Mouse (Mus musculus): ENCODE data around the gene Cops4.

- TF ChIP-seq EP300 (IDR thresholded peaks at IDR 0.05): no peak
- no peak for TF ChIP-seq CTCF (IDR thresholded peaks at IDR 0.05)
These were observed 63.7 kb downstream of the Cops4 start for GRCm38 (mm10) chr5:100581622-100582434.

Data from lung, postnatal 0 days (tissue).